Mouse (Mus musculus): ENCODE measurements around the gene Gm21936. TPM values are rescaled to one million over a fixed set of nuclear protein-coding genes. Genes with fewer than 3 reads are reported as not detected.

Gm21936 gene
- 1.2 TPM for polyA plus RNA-seq (2017; shearing (Covaris generic))

DNA sequence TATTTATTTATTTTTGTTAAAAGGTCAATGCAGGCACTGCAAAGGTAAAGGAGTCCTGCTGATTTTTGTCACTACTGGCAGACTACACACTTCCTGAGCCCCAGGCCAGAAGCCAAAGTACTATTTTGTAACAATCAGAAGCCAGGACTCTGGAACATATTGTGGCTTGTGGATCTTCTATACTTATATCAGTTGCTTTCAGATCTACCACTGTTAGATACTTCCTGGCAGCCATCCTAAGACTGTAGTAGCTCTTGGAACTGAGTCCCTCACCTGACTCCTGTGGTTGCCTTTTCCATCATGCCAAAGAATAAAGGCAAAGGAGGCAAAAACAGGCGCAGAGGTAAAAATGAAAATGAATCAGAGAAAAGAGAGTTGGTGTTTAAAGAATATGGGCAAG lies at the start of gene Gm21936:
TSS of gene Gm21936 (plus strand) at position 301 of the 400 bp plus-strand sequence.

DNA sequence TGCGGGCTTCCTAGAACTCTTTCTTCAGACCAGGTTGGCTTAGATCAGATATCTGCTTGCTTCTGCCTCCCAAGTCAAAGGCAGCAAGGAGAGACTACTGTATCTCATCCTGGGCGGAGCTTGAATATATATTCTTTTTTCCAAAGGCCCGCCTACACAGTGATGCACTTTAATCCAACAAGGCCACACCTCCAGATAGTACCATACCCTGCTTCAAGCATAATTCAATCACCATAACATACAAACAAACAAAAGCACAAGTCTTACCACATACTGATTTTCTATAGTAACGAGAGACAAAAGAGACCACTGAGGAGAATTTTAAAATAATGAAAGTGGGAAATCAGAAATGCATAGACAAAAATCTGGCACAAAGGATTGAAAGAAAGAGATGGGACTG lies 19.7 kb upstream of the Gm21936 start, which contains the start of gene Gm21319:
TSS of gene Gm21319 (minus strand) at position 101 of the 400 bp plus-strand sequence.

DNA sequence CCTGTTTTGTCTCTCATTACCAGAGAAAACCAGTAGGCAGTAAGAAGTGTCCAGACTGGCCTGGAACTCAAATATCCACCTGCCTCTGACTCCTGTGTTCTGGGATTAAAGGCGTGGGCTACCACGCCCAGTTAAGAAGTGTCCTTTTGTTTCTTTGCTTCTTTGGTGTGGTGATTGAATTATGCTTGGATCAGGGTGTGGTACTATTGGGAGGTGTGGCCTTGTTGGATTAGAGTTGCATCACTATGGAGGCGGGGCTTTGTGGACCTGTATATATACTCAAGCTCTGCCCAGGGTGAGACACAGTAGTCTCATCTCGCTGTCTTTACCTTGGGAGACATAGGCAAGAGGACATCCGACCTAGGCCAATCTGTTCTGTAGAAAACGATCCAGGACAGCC lies 21.0 kb downstream of the Gm21936 start, which contains the start of gene BB287469:
TSS of gene BB287469 (plus strand) at position 301 of the 400 bp plus-strand sequence.

DNA sequence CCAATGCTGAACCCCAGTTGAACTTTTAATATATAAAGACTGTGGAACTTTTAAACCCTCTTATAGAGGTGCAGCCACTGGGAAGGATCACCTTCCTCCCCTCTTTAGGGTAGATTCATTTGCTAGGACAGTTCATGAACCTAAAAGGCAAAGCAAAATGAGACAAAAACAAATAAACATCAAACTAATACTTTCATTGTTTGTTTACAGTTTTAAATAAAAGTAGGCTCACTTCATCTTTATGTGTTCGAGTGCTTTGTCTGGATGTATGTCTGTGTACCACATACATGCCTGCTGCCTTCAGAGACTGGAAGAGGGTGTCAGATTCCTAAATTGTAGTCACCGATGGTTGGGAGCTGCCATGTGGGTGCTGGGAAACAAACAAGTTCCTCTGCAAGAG lies 46.9 kb downstream of the Gm21936 start, which contains the start of gene Gm2001:
TSS of gene Gm2001 (minus strand) at position 101 of the 400 bp plus-strand sequence.

Other genes starting within 250 kb of the Gm21936 start
- not detected for gene Oog1, start 192.8 kb upstream of the Gm21936 start, polyA plus RNA-seq (2017; shearing (Covaris generic))
- not detected for gene Gm4027, start 176.6 kb upstream of the Gm21936 start, polyA plus RNA-seq (2017; shearing (Covaris generic))
- 0.95 TPM for gene Gm16381, start 150.9 kb upstream of the Gm21936 start, polyA plus RNA-seq (2017; shearing (Covaris generic))
- gene Gm21319, start 19.8 kb upstream of the Gm21936 start, polyA plus RNA-seq (2017; shearing (Covaris generic)) = not detected
- 1.1 TPM for gene BB287469, start 21.1 kb downstream of the Gm21936 start, polyA plus RNA-seq (2017; shearing (Covaris generic))
- gene Gm2001, start 46.8 kb downstream of the Gm21936 start, polyA plus RNA-seq (2017; shearing (Covaris generic)) = 0.95 TPM
- gene Gm2016, start 78.6 kb downstream of the Gm21936 start, polyA plus RNA-seq (2017; shearing (Covaris generic)) = not detected
- not detected for gene Gm2022, start 99.9 kb downstream of the Gm21936 start, polyA plus RNA-seq (2017; shearing (Covaris generic))
- gene Gm2035, start 124.3 kb downstream of the Gm21936 start, polyA plus RNA-seq (2017; shearing (Covaris generic)) = not detected
- not detected for gene Gm2042, start 158.6 kb downstream of the Gm21936 start, polyA plus RNA-seq (2017; shearing (Covaris generic))
- not detected for gene Gm2075, start 216.3 kb downstream of the Gm21936 start, polyA plus RNA-seq (2017; shearing (Covaris generic))
- gene Gm6803, start 223.3 kb downstream of the Gm21936 start, polyA plus RNA-seq (2017; shearing (Covaris generic)) = not detected
- not detected for gene Gm2056, start 231.5 kb downstream of the Gm21936 start, polyA plus RNA-seq (2017; shearing (Covaris generic))